Mouse (Mus musculus) monocyte, adult 59 days (primary cell): ENCODE measurements around the gene St3gal2. TPM values are rescaled to one million over a fixed set of nuclear protein-coding genes. Genes with fewer than 3 reads are reported as not detected.

ENCODE experiments used
- total RNA-seq, 2 experiments: library from RNA; stranded (reverse); gene quantifications; one replicate each; pipeline ENCODE4 v1.2.4; 2023

St3gal2 gene
- total RNA-seq: 10 to 100 TPM; 31.1 to 34.4 TPM

GRCm38 (mm10) chr8:110919341-110920031, at the start of gene St3gal2:
Gene St3gal2, plus strand, starts transcription at chr8:110919922.

GRCm38 (mm10) chr8:110901839-110902578, 17.7 kb upstream of the St3gal2 start, which contains the start of gene Fuk:
Gene Fuk, minus strand, starts transcription at chr8:110902488.

DNA sequence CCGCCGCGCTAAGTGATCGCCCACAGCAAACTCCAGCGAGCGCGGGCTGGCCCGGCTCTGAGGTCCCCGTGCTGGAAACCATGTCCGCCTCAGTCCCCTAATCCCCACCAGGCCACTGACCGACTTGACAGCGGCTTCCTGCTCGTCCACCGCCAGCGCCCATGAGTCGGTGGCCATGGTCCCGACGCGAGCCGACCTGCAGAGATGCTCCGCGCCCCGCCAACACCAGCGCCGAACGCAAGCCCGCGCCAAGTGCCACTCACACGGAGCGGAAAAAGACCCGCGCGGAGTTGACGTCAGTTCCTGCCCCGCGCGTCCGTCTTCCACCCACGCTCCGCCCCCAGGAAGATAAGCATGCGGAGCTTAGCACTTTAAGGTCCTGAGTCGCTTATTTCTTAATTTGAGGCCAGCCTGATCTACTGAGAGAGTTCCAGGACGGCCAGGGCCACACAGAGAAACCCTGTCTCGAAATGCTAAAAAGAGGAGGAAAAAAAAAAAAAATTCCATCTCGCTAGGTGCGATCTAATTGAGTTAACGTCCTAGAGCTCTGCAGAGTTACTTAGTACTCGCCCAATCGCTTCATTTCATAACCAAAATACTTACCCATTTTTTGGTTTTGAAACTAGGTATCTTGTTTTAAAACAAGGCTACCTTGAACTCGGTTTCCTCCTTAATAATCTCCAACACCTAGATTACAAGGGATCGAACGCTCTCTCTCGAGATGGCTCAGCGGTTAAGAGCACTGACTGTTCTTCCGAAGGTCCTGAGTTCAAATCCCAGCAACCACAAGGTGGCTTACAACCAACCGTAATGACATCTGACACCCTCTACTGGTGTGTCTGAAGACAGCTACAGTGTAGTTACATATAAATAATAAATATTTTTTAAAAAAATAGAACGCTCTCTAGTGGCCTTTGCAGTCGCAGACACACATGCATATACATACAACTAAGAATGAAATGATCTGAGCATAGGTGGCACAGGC, 78.1 kb downstream of the St3gal2 start, which contains the start of gene Ddx19a:
TSS of gene Ddx19a (minus strand) at position 254 of the 985 bp plus-strand sequence.

Other genes starting within 250 kb of the St3gal2 start
- gene Mtss1l, start 198.4 kb upstream of the St3gal2 start, total RNA-seq: 1 to 10 TPM; 2.6 to 3.4 TPM
- gene Il34, start 114.0 kb upstream of the St3gal2 start, total RNA-seq: not detected
- 10 to 100 TPM; 37.8 to 55.2 TPM for gene Cog4, start 73.3 kb upstream of the St3gal2 start, total RNA-seq
- gene Sf3b3, start 73.1 kb upstream of the St3gal2 start, total RNA-seq: 10 to 100 TPM; 79.1 to 85.2 TPM
- 1 to 10 TPM; 6.4 to 7.0 TPM for gene Fuk, start 17.4 kb upstream of the St3gal2 start, total RNA-seq
- gene Ddx19a, start 77.9 kb downstream of the St3gal2 start, total RNA-seq: 10 to 100 TPM; 45.1 to 45.9 TPM
- gene Ddx19b, start 111.8 kb downstream of the St3gal2 start, total RNA-seq: 1 to 10 TPM; 8.2 to 8.6 TPM
- gene Aars, start 113.2 kb downstream of the St3gal2 start, total RNA-seq: 10 to 100 TPM; 20.8 to 23.0 TPM
- gene Exosc6, start 136.4 kb downstream of the St3gal2 start, total RNA-seq: 1 to 10 TPM; 2.7 to 3.9 TPM
- gene Clec18a, start 172.5 kb downstream of the St3gal2 start, total RNA-seq: not detected
- gene Pdpr, start 174.7 kb downstream of the St3gal2 start, total RNA-seq: 10 to 100 TPM; 18.9 to 20.1 TPM